Mouse (Mus musculus): ENCODE measurements around the gene Bcl2l15.

Bcl2l15 gene

GRCm38 (mm10) chr3:103832426-103832825, at the start of gene Bcl2l15:
Bcl2l15 (plus strand) TSS chr3:103832601.

GRCm38 (mm10) chr3:103782844-103783609, 49.4 kb upstream of the Bcl2l15 start:
- 86% methylated on average over 4 of the region's 4 CpGs for WGBS

GRCm38 (mm10) chr3:103787225-103787624, 45.2 kb upstream of the Bcl2l15 start:
- WGBS: 63% methylated on average over 7 of the region's 7 CpGs

- 62% methylated on average over 7 of the region's 7 CpGs for WGBS
These were observed 43.3 kb upstream of the Bcl2l15 start for GRCm38 (mm10) chr3:103789096-103789495.

GRCm38 (mm10) chr3:103789891-103790345, 42.5 kb upstream of the Bcl2l15 start:
- 1% methylated on average over 14 of the region's 14 CpGs for WGBS

- under 1% methylated on average over 50 of the region's 61 CpGs for WGBS
These were observed 41.9 kb upstream of the Bcl2l15 start for GRCm38 (mm10) chr3:103790346-103791145.

- WGBS: 7% methylated on average over 49 of the region's 49 CpGs
These were observed 40.9 kb upstream of the Bcl2l15 start, which contains the start of gene Hipk1 for GRCm38 (mm10) chr3:103791230-103792110. Hipk1 (minus strand) TSS chr3:103791563.

GRCm38 (mm10) chr3:103792111-103792406, 40.3 kb upstream of the Bcl2l15 start:
- WGBS: 73% methylated on average over 5 of the region's 5 CpGs

- WGBS: 74% methylated on average over 1 of the region's 1 CpGs
These were observed 39.8 kb upstream of the Bcl2l15 start for GRCm38 (mm10) chr3:103792566-103792965.

GRCm38 (mm10) chr3:103796389-103796788, 36.0 kb upstream of the Bcl2l15 start:
- WGBS: 73% methylated on average over 2 of the region's 2 CpGs

- WGBS: 90% methylated on average over 2 of the region's 2 CpGs
These were observed 32.9 kb upstream of the Bcl2l15 start for GRCm38 (mm10) chr3:103799507-103799906.

GRCm38 (mm10) chr3:103801631-103802531, 30.5 kb upstream of the Bcl2l15 start:
- 49% methylated on average over 10 of the region's 10 CpGs for WGBS

GRCm38 (mm10) chr3:103802861-103803260, 29.5 kb upstream of the Bcl2l15 start:
- 68% methylated on average over 8 of the region's 8 CpGs for WGBS

- whole genome bisulfite sequencing: 92% methylated on average over 1 of the region's 1 CpGs
These were observed 26.7 kb upstream of the Bcl2l15 start for GRCm38 (mm10) chr3:103805671-103806070.

GRCm38 (mm10) chr3:103808891-103809798, 23.3 kb upstream of the Bcl2l15 start, which contains the start of the genes Dclre1b, Ap4b1 and Gm43064:
Dclre1b (minus strand) TSS chr3:103809444.
Ap4b1 (plus strand) TSS chr3:103809520.
Gm43064 (plus strand) TSS chr3:103809573.
- under 1% methylated on average over 70 of the region's 70 CpGs for WGBS

GRCm38 (mm10) chr3:103809799-103810150, 22.6 kb upstream of the Bcl2l15 start:
- under 1% methylated on average over 14 of the region's 14 CpGs for WGBS

GRCm38 (mm10) chr3:103810967-103811366, 21.4 kb upstream of the Bcl2l15 start:
- WGBS: 87% methylated on average over 6 of the region's 6 CpGs

GRCm38 (mm10) chr3:103829036-103829435, 3.4 kb upstream of the Bcl2l15 start:
- 94% methylated on average over 3 of the region's 3 CpGs for WGBS

GRCm38 (mm10) chr3:103830681-103831080, 1.7 kb upstream of the Bcl2l15 start:
- WGBS: 78% methylated on average over 1 of the region's 1 CpGs

- WGBS: 77% methylated on average over 7 of the region's 7 CpGs
These were observed 1.3 kb upstream of the Bcl2l15 start for GRCm38 (mm10) chr3:103831146-103831545.
